Mouse (Mus musculus) kidney, adult 11 months (tissue): ENCODE results near the gene Dvl2.
"Not testable (repeated sequence)": the region's sequence is repeated elsewhere in the genome, so short reads cannot be mapped to it uniquely, and the experiment has no call there.

Experiments
- DNase-seq: peaks from one replicate; pipeline ENCODE4 v3.0.0; 2022

Gene Dvl2

GRCm38 (mm10) chr11:70012931-70013330 is 12.5 kb downstream of the Dvl2 start:
- no peak for DNase-seq

GRCm38 (mm10) chr11:70013408-70013807 is 13.0 kb downstream of the Dvl2 start:
- no peak for DNase-seq

- no peak for DNase-seq
Observed at GRCm38 (mm10) chr11:70014051-70014450, 13.7 kb downstream of the Dvl2 start.

- peak; percentile 92 for DNase-seq
Observed at GRCm38 (mm10) chr11:70014880-70015558, 14.6 kb downstream of the Dvl2 start, which contains the start of gene Acadvl. Gene Acadvl (minus strand): TSS chr11:70015411.

GRCm38 (mm10) chr11:70015677-70016076 is 15.3 kb downstream of the Dvl2 start:
- DNase-seq: no peak

- DNase-seq: not testable (repeated sequence)
Observed at GRCm38 (mm10) chr11:70016177-70016576, 15.8 kb downstream of the Dvl2 start.

GRCm38 (mm10) chr11:70016669-70017068 is 16.3 kb downstream of the Dvl2 start, which contains the start of gene Dlg4:
Gene Dlg4 (plus strand): TSS chr11:70016942.
- no peak for DNase-seq

- DNase-seq: no peak
Observed at GRCm38 (mm10) chr11:70017199-70017767, 16.9 kb downstream of the Dvl2 start.

- DNase-seq: no peak
Observed at GRCm38 (mm10) chr11:70018131-70018990, 18.0 kb downstream of the Dvl2 start.

- DNase-seq: no peak
Observed at GRCm38 (mm10) chr11:70019495-70020021, 19.2 kb downstream of the Dvl2 start.

GRCm38 (mm10) chr11:70020022-70020631 is 19.7 kb downstream of the Dvl2 start:
- DNase-seq: no peak

GRCm38 (mm10) chr11:70020731-70021263 is 20.4 kb downstream of the Dvl2 start:
- DNase-seq: peak; percentile 79

- DNase-seq: peak; percentile 97
Observed at GRCm38 (mm10) chr11:70021264-70022132, 21.1 kb downstream of the Dvl2 start.

GRCm38 (mm10) chr11:70023481-70024150 is 23.2 kb downstream of the Dvl2 start:
- DNase-seq: no peak

- no peak for DNase-seq
Observed at GRCm38 (mm10) chr11:70024151-70024514, 23.7 kb downstream of the Dvl2 start.

GRCm38 (mm10) chr11:70026689-70027088 is 26.3 kb downstream of the Dvl2 start:
- no peak for DNase-seq

- DNase-seq: no peak
Observed at GRCm38 (mm10) chr11:70027397-70027796, 27.0 kb downstream of the Dvl2 start.

- no peak for DNase-seq
Observed at GRCm38 (mm10) chr11:70028401-70029129, 28.2 kb downstream of the Dvl2 start.

GRCm38 (mm10) chr11:70029130-70029801 is 28.9 kb downstream of the Dvl2 start:
- DNase-seq: no peak
